Mouse (Mus musculus) 3134 (cell line): ENCODE data around the gene Tnfrsf12a.
A peak's percentile ranks its signal among the peaks of the same experiment; 100 is the strongest.

ENCODE experiments used
- DNase-seq: peaks from one replicate; pipeline ENCODE4 v3.0.0-alpha.2; 2011; ENCODE audit warnings: low spot score; ENCODE audit not compliant: insufficient read length; ENCODE audit errors: extremely low read depth

Gene Tnfrsf12a

GRCm38 (mm10) chr17:23682092-23682491 lies 4.8 kb upstream of the Tnfrsf12a start:
- DNase-seq: no peak

- DNase-seq: peak; percentile 84
Observed at GRCm38 (mm10) chr17:23681086-23681485, 3.8 kb upstream of the Tnfrsf12a start.

GRCm38 (mm10) chr17:23680336-23680735 lies 3.1 kb upstream of the Tnfrsf12a start:
- no peak for DNase-seq

GRCm38 (mm10) chr17:23679127-23679835 lies 2.0 kb upstream of the Tnfrsf12a start, which contains the start of gene Cldn6:
Gene Cldn6 (plus strand): TSS chr17:23679249.
- no peak for DNase-seq

GRCm38 (mm10) chr17:23676473-23677031 lies 716 bp downstream of the Tnfrsf12a start:
- peak; percentile 90 for DNase-seq

GRCm38 (mm10) chr17:23675564-23676281 lies 1.5 kb downstream of the Tnfrsf12a start:
- peak; percentile 92 for DNase-seq

GRCm38 (mm10) chr17:23675127-23675526 lies 2.1 kb downstream of the Tnfrsf12a start:
- peak; percentile 81 for DNase-seq

- DNase-seq: peak; percentile 57
Observed at GRCm38 (mm10) chr17:23674271-23674952, 2.9 kb downstream of the Tnfrsf12a start.

- peak; percentile 96 for DNase-seq
Observed at GRCm38 (mm10) chr17:23673424-23674073, 3.7 kb downstream of the Tnfrsf12a start, which contains the start of the genes Hcfc1r1 and Thoc6. Gene Hcfc1r1 (plus strand): TSS chr17:23673596. Gene Thoc6 (minus strand): TSS chr17:23673882.

GRCm38 (mm10) chr17:23672761-23673160 lies 4.5 kb downstream of the Tnfrsf12a start:
- no peak for DNase-seq

GRCm38 (mm10) chr17:23671519-23671918 lies 5.7 kb downstream of the Tnfrsf12a start:
- no peak for DNase-seq

GRCm38 (mm10) chr17:23670516-23671074 lies 6.7 kb downstream of the Tnfrsf12a start:
- no peak for DNase-seq

- DNase-seq: no peak
Observed at GRCm38 (mm10) chr17:23665511-23665910, 11.8 kb downstream of the Tnfrsf12a start.

- no peak for DNase-seq
Observed at GRCm38 (mm10) chr17:23664556-23665021, 12.7 kb downstream of the Tnfrsf12a start.

GRCm38 (mm10) chr17:23661526-23661925 lies 15.7 kb downstream of the Tnfrsf12a start:
- no peak for DNase-seq

- DNase-seq: no peak
Observed at GRCm38 (mm10) chr17:23660876-23661200, 16.4 kb downstream of the Tnfrsf12a start.

- peak; percentile 53 for DNase-seq
Observed at GRCm38 (mm10) chr17:23660117-23660875, 17.0 kb downstream of the Tnfrsf12a start, which contains the start of gene Bicdl2. Gene Bicdl2 (plus strand): TSS chr17:23660506.

GRCm38 (mm10) chr17:23658450-23658849 lies 18.8 kb downstream of the Tnfrsf12a start:
- DNase-seq: no peak

- DNase-seq: no peak
Observed at GRCm38 (mm10) chr17:23654410-23654809, 22.9 kb downstream of the Tnfrsf12a start.
